20 mouse cellular contexts compared by ENCODE assay signal in the genomic region with DNA sequence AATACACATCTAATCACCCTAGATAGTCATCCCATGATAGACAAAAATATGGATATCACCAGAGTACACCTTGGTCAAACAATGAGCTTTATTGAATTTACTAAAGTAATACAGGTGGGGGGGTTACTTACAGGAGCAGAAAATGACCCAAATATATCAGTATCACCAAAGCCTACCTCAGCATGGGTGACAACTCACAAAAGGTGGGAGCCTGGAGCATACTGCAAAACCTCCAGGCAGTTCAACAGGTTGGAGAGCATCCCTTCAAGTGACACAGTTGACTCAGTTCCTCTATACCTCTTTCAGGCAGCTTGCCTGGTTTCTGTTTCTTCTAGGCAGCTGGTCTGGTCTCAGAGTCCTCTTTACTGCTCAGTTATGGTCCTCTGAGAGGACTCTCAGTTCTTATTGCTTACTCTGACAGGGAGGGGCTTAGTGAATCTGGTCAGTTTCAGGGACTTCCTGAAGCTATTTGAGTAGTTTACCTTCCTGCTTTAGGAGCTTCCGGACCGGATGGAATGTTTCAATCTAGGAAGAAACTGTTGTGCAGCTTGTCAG. TPM values are rescaled to one million over a fixed set of nuclear protein-coding genes. Genes with fewer than 3 reads are reported as not detected.
DNase-seq lines count a peak whose midpoint lies in the region; TF ChIP-seq lines count a peak whose summit lies in the region.
"Had no signal": no experiment of that assay in that cellular context is flagged by ENCODE, and none has a peak within 500 bp of the region (broad histone marks: within the 10 kb centered on the region; RNA-seq: fewer than 3 reads in every experiment).

No protein-coding gene starts in this region.

- intact Hi-C loops in gastrocnemius, postnatal 36 days (cut with DNase I): no loop called here

- 86% methylated on average over 2 of the region's 2 CpGs for WGBS in spleen, adult 2 months

- no peak for TF ChIP-seq CTCF in spleen, adult 2 months (IDR thresholded peaks at IDR 0.05; ENCODE audit: extremely low read depth, insufficient read depth, insufficient read length, insufficient replicate concordance)

- peaks cover 12% of the 10 kb centered on the region; the same call in 1 of the 2 replicates for H3K4me1 ChIP-seq in spleen, adult 2 months (ENCODE audit: control insufficient read depth, insufficient read depth, insufficient read length)
- H3K4me1 ChIP-seq: embryonic facial prominence, embryonic 13.5 days; forebrain, embryonic 12.5 days; hindbrain, embryonic 12.5 days; intestine, embryonic 15.5 days had no signal

- no peaks in the 10 kb centered on the region for H3K27me3 ChIP-seq in spleen, adult 2 months (ENCODE audit: control insufficient read depth, insufficient read depth, low read length)
- H3K27me3 ChIP-seq in splenic B cell, adult 2 months (ENCODE audit: control insufficient read depth, insufficient read depth, low read length, poor library complexity, severe bottlenecking): no peaks in the 10 kb centered on the region
- H3K27me3 ChIP-seq: embryonic facial prominence, embryonic 13.5 days; heart, embryonic 13.5 days; intestine, embryonic 15.5 days had no signal

- DNase-seq in spleen, adult 2 months (ENCODE audit: low read depth in 1 of 2, low spot score in 2 of 2): no peak
- no peak for DNase-seq in spleen, postnatal 4 days (ENCODE audit: low spot score in 2 of 2)
- DNase-seq in CD4-positive, CD25-positive, alpha-beta regulatory T cell, adult 2 months (ENCODE audit: low read depth, low spot score): peak; percentile 44
- DNase-seq in induced T-regulatory cell, adult 2 months (ENCODE audit: low read depth): peak; percentile 79
- DNase-seq in splenic B cell, adult 2 months (ENCODE audit: low read depth, low spot score): peak; percentile 61
- no peak for DNase-seq in gastrocnemius, postnatal 36 days
- no peak for DNase-seq in right cerebral cortex, postnatal 10 days (ENCODE audit: low spot score in 2 of 2)
- DNase-seq: adrenal gland, adult 8-10 months; adrenal gland, postnatal 36 days; cerebellum, adult 11 months; cerebellum, adult 9-10 months; cerebellum, postnatal 25 days; forebrain, postnatal 0 days; heart, postnatal 4 days; kidney, adult 18-20 months had no signal

- H3K4me3 ChIP-seq in spleen, adult 2 months (ENCODE audit: extremely low read depth, insufficient read depth, insufficient read length): no peak overlapping the region
- H3K4me3 ChIP-seq: embryonic facial prominence, embryonic 13.5 days; forebrain, embryonic 12.5 days; heart, embryonic 13.5 days; hindbrain, embryonic 12.5 days; intestine, embryonic 15.5 days had no signal

- H3K36me3 ChIP-seq in spleen, adult 2 months (ENCODE audit: control insufficient read depth, insufficient read depth, low read length): no peaks in the 10 kb centered on the region
- no peaks in the 10 kb centered on the region for H3K36me3 ChIP-seq in splenic B cell, adult 2 months (ENCODE audit: control insufficient read depth, insufficient read depth, low read length, poor library complexity, severe bottlenecking)
- H3K36me3 ChIP-seq: embryonic facial prominence, embryonic 13.5 days; forebrain, embryonic 12.5 days; heart, embryonic 13.5 days; hindbrain, embryonic 12.5 days; intestine, embryonic 15.5 days had no signal

- peak overlapping the region; percentile 17; the same call in 1 of the 2 replicates for H3K27ac ChIP-seq in spleen, adult 2 months (ENCODE audit: insufficient read depth, low read length)
- H3K27ac ChIP-seq: embryonic facial prominence, embryonic 13.5 days; forebrain, embryonic 12.5 days; heart, embryonic 13.5 days; hindbrain, embryonic 12.5 days; intestine, embryonic 15.5 days had no signal

- no peak for TF ChIP-seq POLR2A in spleen, adult 2 months (IDR thresholded peaks at IDR 0.05; ENCODE audit: low read depth, low read length)

RNA-seq across cellular contexts. Expression of a gene that starts 24.5 kb away (rescaled TPM):
- polyA plus RNA-seq in spleen, adult 2 months (2012; rRNA removed): 115 and 129 TPM in 2 replicates
- total RNA-seq in gastrocnemius, postnatal 36 days (2021): 10 to 100 TPM; 17.2 to 17.4 TPM

Comparison
In these comparisons a context has a peak if more than half of its experiments do, and no peak if none do; other contexts are left out.
1. DNase-seq: peak in CD4-positive, CD25-positive, alpha-beta regulatory T cell, adult 2 months (single experiment), induced T-regulatory cell, adult 2 months (single experiment) and splenic B cell, adult 2 months (single experiment); none in spleen, adult 2 months (0 of 2), spleen, postnatal 4 days (0 of 2), gastrocnemius, postnatal 36 days (0 of 2) and right cerebral cortex, postnatal 10 days (0 of 2).